Mouse (Mus musculus): Measurements from ENCODE around the gene Efs. TPM values are rescaled to one million over a fixed set of nuclear protein-coding genes. Genes with fewer than 3 reads are reported as not detected.
A peak's percentile ranks its signal among the peaks of the same experiment; 100 is the strongest.

The Efs gene
- polyA plus RNA-seq, 1 experiment: 13.4 TPM

GRCm38 (mm10) chr14:54876539-54877047 lies 49.3 kb downstream of the Efs start:
- peak; percentile 74 to 90 for DNase-seq (ENCODE audit: extremely low spot score in 1 of 2, low spot score in 1 of 2)

DNA sequence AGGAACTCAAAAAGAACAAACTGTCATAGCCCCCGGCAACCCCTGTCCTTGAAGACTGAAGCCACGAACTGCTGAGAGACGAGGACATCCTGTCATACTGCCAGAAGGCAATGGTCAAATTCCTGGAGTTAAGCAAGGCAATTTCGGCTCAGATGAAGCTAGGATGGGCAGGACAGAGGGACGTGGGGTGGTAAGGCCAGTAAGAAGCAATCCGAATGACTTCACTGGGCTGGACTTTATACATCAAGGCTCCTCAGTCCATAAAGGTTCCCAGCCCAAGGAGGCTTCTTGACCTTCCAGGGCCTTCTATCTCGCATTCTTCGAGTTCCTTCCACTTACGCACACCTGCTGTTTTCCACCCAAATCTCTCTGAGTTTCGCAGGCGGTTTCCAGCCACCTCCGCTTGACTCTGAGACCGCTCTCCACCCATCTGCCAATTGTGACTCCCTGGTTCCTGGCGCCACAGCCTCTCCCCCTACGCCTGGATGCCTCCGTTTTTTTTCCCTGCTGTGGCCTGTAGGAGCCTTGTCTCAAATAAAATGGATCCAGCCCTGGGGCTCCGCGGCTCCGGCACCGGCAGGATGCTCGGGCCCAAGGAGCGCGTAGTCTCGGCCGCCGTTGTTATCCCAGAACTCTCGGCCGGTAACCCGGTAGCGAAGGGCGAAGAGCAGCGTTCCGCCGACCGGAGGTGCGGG lies 49.9 kb downstream of the Efs start:
- peak in 1 of 2 experiments; percentile 70 for DNase-seq (ENCODE audit: extremely low spot score in 1 of 2, low spot score in 1 of 2)

DNA sequence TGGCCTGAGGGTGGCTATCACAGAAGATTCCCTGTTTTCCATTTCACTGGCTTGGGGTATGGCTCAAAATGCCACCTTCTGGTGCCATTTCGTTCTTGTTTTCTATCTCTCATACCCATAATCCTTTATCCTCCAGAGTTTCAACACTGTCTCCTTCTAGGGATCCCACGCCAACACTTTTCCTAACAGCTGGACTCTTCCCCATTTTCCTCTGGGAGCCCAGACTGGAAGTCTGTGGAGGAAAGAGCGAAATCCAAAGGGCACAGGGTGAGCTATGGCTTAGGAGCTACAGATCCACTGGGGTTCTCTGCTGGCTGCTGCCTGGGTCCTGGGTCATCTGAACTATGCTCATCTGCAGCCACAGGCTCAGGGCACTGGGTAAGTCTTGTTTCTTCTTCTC lies 51.8 kb downstream of the Efs start:
- no peak for DNase-seq (ENCODE audit: extremely low spot score in 1 of 2, low spot score in 1 of 2)

GRCm38 (mm10) chr14:54870861-54871260 lies 55.1 kb downstream of the Efs start, which contains the start of gene Homez:
Gene Homez (minus strand): TSS chr14:54870961.
- DNase-seq (ENCODE audit: extremely low spot score in 1 of 2, low spot score in 1 of 2): no peak

DNA sequence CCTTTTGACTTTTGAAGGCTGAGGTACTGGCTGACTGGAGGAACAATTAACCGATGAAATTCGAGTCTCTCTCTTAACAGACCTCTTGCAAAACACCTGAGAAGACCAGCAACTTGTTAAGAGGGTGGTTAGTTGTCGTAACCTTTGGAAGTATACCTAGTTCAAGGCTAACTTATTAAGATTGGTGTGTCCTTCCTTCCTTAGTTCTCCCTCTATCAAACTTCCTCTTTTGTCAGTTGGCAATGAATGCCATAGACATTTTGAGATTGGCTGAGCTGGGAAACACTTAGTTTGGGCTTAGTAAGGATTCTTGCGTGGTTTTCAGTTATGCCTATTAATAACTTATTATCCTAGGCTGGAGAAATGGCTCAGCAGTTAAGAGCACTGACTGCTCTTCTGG lies 57.9 kb downstream of the Efs start:
- no peak for DNase-seq (ENCODE audit: extremely low spot score in 1 of 2, low spot score in 1 of 2)

- no peak for DNase-seq (ENCODE audit: extremely low spot score in 1 of 2, low spot score in 1 of 2)
Measured at GRCm38 (mm10) chr14:54866936-54867335, 59.0 kb downstream of the Efs start.

Other genes starting within 250 kb of the Efs start
- 36.3 and 36.6 TPM in 2 replicates for gene 1700123O20Rik, start 239.9 kb downstream of the Efs start, polyA plus RNA-seq (2012; rRNA removed)
- gene Acin1, start 239.2 kb downstream of the Efs start, polyA plus RNA-seq (2012; rRNA removed): 239 and 246 TPM in 2 replicates
- 0.08 and 0.20 TPM in 2 replicates for gene Gm29776, start 227.3 kb downstream of the Efs start, polyA plus RNA-seq (2012; rRNA removed)
- 0.17 TPM in 1 of 2 replicates, not detected in the other for gene Cebpe, start 214.0 kb downstream of the Efs start, polyA plus RNA-seq (2012; rRNA removed)
- 41.2 and 43.0 TPM in 2 replicates for gene Slc7a8, start 144.2 kb downstream of the Efs start, polyA plus RNA-seq (2012; rRNA removed)
- 0.13 TPM in 1 of 2 replicates, not detected in the other for gene Rnf212b, start 112.0 kb downstream of the Efs start, polyA plus RNA-seq (2012; rRNA removed)
- 8.7 and 9.0 TPM in 2 replicates for gene Homez, start 55.2 kb downstream of the Efs start, polyA plus RNA-seq (2012; rRNA removed)
- gene Ppp1r3e, start 48.6 kb downstream of the Efs start, polyA plus RNA-seq (2012; rRNA removed): 13.7 and 16.1 TPM in 2 replicates
- 92.6 and 107 TPM in 2 replicates for gene Bcl2l2, start 42.7 kb downstream of the Efs start, polyA plus RNA-seq (2012; rRNA removed)
- 0.90 TPM in 1 of 2 replicates, not detected in the other for gene Gm20521, start 42.7 kb downstream of the Efs start, polyA plus RNA-seq (2012; rRNA removed)
- gene Pabpn1, start 33.6 kb downstream of the Efs start, polyA plus RNA-seq (2012; rRNA removed): 466 and 555 TPM in 2 replicates
- gene Slc22a17, start 13.0 kb downstream of the Efs start, polyA plus RNA-seq (2012; rRNA removed): 744 and 786 TPM in 2 replicates
- gene Il25, start 6.6 kb upstream of the Efs start, polyA plus RNA-seq (2012; rRNA removed): 0.46 and 0.90 TPM in 2 replicates
- gene Cmtm5, start 10.1 kb upstream of the Efs start, polyA plus RNA-seq (2012; rRNA removed): 120 and 147 TPM in 2 replicates
- 0.02 and 0.17 TPM in 2 replicates for gene Myh6, start 40.8 kb upstream of the Efs start, polyA plus RNA-seq (2012; rRNA removed)
- gene Gm17428, start 50.8 kb upstream of the Efs start, polyA plus RNA-seq (2012; rRNA removed): not detected in 2 replicates
- 26.8 and 29.3 TPM in 2 replicates for gene Myh7, start 68.5 kb upstream of the Efs start, polyA plus RNA-seq (2012; rRNA removed)
- gene Ngdn, start 89.3 kb upstream of the Efs start, polyA plus RNA-seq (2012; rRNA removed): 36.5 and 37.2 TPM in 2 replicates
- 13.4 and 15.0 TPM in 2 replicates for gene Zfhx2, start 166.2 kb upstream of the Efs start, polyA plus RNA-seq (2012; rRNA removed)
- 14.4 and 15.5 TPM in 2 replicates for gene Thtpa, start 168.7 kb upstream of the Efs start, polyA plus RNA-seq (2012; rRNA removed)
- gene Ap1g2, start 180.5 kb upstream of the Efs start, polyA plus RNA-seq (2012; rRNA removed): 15.5 and 18.3 TPM in 2 replicates
- 228 and 231 TPM in 2 replicates for gene Jph4, start 190.8 kb upstream of the Efs start, polyA plus RNA-seq (2012; rRNA removed)

Measured in frontal cortex, adult 2 months (tissue).